Mouse (Mus musculus) urinary bladder, postnatal 36 days (tissue): ENCODE measurements around the gene Frmd6.
A peak's percentile ranks its signal among the peaks of the same experiment; 100 is the strongest.

Experiments
- DNase-seq, 2 experiments: peaks; one replicate each; pipeline ENCODE4 v3.0.0; 2022; ENCODE audit warnings: low spot score in 2 of 2, mixed read lengths in 1 of 2

The Frmd6 gene

GRCm38 (mm10) chr12:70824729-70825650, at the start of gene Frmd6:
Gene Frmd6, plus strand, starts transcription at chr12:70825514.
- DNase-seq, result peak; percentile 89 to 93

- DNase-seq, result no peak
Observed at GRCm38 (mm10) chr12:70775609-70776008, 49.7 kb upstream of the Frmd6 start.

GRCm38 (mm10) chr12:70776683-70777082, 48.6 kb upstream of the Frmd6 start:
- no peak for DNase-seq

GRCm38 (mm10) chr12:70777466-70777865, 47.8 kb upstream of the Frmd6 start:
- no peak for DNase-seq

GRCm38 (mm10) chr12:70777866-70778265, 47.4 kb upstream of the Frmd6 start:
- no peak for DNase-seq

- no peak for DNase-seq
Observed at GRCm38 (mm10) chr12:70778271-70778670, 47.0 kb upstream of the Frmd6 start.

- DNase-seq, result no peak
Observed at GRCm38 (mm10) chr12:70778724-70779123, 46.6 kb upstream of the Frmd6 start.

- DNase-seq, result no peak
Observed at GRCm38 (mm10) chr12:70783049-70783448, 42.3 kb upstream of the Frmd6 start.

GRCm38 (mm10) chr12:70783475-70784239, 41.7 kb upstream of the Frmd6 start:
- no peak for DNase-seq

GRCm38 (mm10) chr12:70784240-70784705, 41.0 kb upstream of the Frmd6 start:
- DNase-seq, result no peak

GRCm38 (mm10) chr12:70789341-70789740, 36.0 kb upstream of the Frmd6 start:
- no peak for DNase-seq

- DNase-seq, result no peak
Observed at GRCm38 (mm10) chr12:70793291-70793690, 32.0 kb upstream of the Frmd6 start.

GRCm38 (mm10) chr12:70794543-70795388, 30.5 kb upstream of the Frmd6 start:
- peak in 1 of 2 experiments; percentile 17 for DNase-seq

GRCm38 (mm10) chr12:70795389-70795711, 30.0 kb upstream of the Frmd6 start:
- no peak for DNase-seq

- DNase-seq, result no peak
Observed at GRCm38 (mm10) chr12:70798496-70798895, 26.8 kb upstream of the Frmd6 start.

- peak; percentile 26 to 35 for DNase-seq
Observed at GRCm38 (mm10) chr12:70799231-70800002, 25.9 kb upstream of the Frmd6 start.

- no peak for DNase-seq
Observed at GRCm38 (mm10) chr12:70800086-70800485, 25.2 kb upstream of the Frmd6 start.

- no peak for DNase-seq
Observed at GRCm38 (mm10) chr12:70801361-70801760, 24.0 kb upstream of the Frmd6 start.

GRCm38 (mm10) chr12:70803494-70803893, 21.8 kb upstream of the Frmd6 start:
- no peak for DNase-seq

- DNase-seq, result no peak
Observed at GRCm38 (mm10) chr12:70804989-70805388, 20.3 kb upstream of the Frmd6 start.

GRCm38 (mm10) chr12:70807543-70807942, 17.8 kb upstream of the Frmd6 start:
- DNase-seq, result no peak
